27 mouse cellular contexts compared by ENCODE assay signal in the genomic region with DNA sequence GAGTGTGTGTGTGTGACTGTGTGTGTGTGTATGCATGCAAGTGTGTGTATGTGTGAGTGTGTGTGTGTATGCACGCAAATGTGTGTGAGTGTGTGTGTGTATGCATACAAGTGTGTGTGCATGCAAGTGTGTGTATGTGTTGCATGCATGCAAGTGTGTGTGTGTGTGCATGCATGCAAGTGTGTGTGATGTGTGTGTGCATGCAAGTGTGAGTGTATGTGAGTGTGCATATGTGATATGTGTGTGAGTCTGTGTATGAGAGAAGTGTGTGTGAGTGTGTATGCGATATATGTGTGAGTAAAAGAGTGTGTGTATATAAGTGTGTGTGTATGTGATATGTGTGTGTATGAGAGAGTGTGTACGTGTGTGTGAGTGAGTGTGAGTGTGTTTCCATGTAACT.
"Had no signal": no experiment of that assay in that cellular context is flagged by ENCODE, and none has a peak within 500 bp of the region (broad histone marks: within the 10 kb centered on the region; RNA-seq: fewer than 3 reads in every experiment).

No protein-coding gene starts in this region.

- H3K4me1 ChIP-seq: embryonic facial prominence, embryonic 12.5 days; forebrain, embryonic 10.5 days; forebrain, embryonic 12.5 days had no signal

- DNase-seq: cerebellum, adult 8-10 months; cerebellum, adult 9-10 months; cerebellum, adult 9-11 months; cerebellum, postnatal 10 days; cerebellum, postnatal 14 days; cerebellum, postnatal 25 days; cerebellum, postnatal 36 days; embryo, embryonic 11 days; forebrain, postnatal 0 days; gastrocnemius, adult 2 months; gastrocnemius, postnatal 10 days; gastrocnemius, postnatal 14 days; gastrocnemius, postnatal 25 days; gastrocnemius, postnatal 36 days; heart, adult 18-20 months; heart, adult 2 months had no signal

- H3K36me3 ChIP-seq: embryonic facial prominence, embryonic 10.5 days; embryonic facial prominence, embryonic 12.5 days; embryonic facial prominence, embryonic 13.5 days; embryonic facial prominence, embryonic 15.5 days; forebrain, embryonic 10.5 days; forebrain, embryonic 12.5 days; forebrain, embryonic 15.5 days had no signal

- ATAC-seq: forebrain, embryonic 13.5 days; forebrain, embryonic 14.5 days; forebrain, embryonic 15.5 days; forebrain, embryonic 16.5 days; forebrain, postnatal 0 days had no signal

- H3K27me3 ChIP-seq: forebrain, embryonic 13.5 days; forebrain, embryonic 15.5 days had no signal

- H3K9ac ChIP-seq: embryonic facial prominence, embryonic 12.5 days; embryonic facial prominence, embryonic 13.5 days; embryonic facial prominence, embryonic 15.5 days; forebrain, embryonic 12.5 days; forebrain, embryonic 13.5 days; forebrain, embryonic 15.5 days; forebrain, postnatal 0 days had no signal

- H3K4me3 ChIP-seq: embryonic facial prominence, embryonic 10.5 days; embryonic facial prominence, embryonic 12.5 days; embryonic facial prominence, embryonic 13.5 days; embryonic facial prominence, embryonic 15.5 days; erythroblast, embryonic 14.5 days; forebrain, embryonic 10.5 days; forebrain, embryonic 12.5 days; forebrain, embryonic 13.5 days; forebrain, embryonic 15.5 days; gastrocnemius, adult 2 months; heart, adult 2 months had no signal

- H3K27ac ChIP-seq: embryonic facial prominence, embryonic 10.5 days; embryonic facial prominence, embryonic 12.5 days; embryonic facial prominence, embryonic 13.5 days; embryonic facial prominence, embryonic 15.5 days; forebrain, embryonic 10.5 days; forebrain, embryonic 12.5 days; forebrain, embryonic 13.5 days; forebrain, embryonic 15.5 days; gastrocnemius, adult 2 months; heart, adult 2 months had no signal

- H3K9me3 ChIP-seq: embryonic facial prominence, embryonic 10.5 days; embryonic facial prominence, embryonic 12.5 days; embryonic facial prominence, embryonic 13.5 days; embryonic facial prominence, embryonic 15.5 days; forebrain, embryonic 10.5 days; forebrain, embryonic 12.5 days; forebrain, embryonic 13.5 days; forebrain, embryonic 15.5 days had no signal
